Mouse (Mus musculus) neural tube, embryonic 14.5 days (tissue): ENCODE results near the gene Nol3. TPM values are rescaled to one million over a fixed set of nuclear protein-coding genes. Genes with fewer than 3 reads are reported as not detected.

Experiments
- ATAC-seq: fragments of 200-750 bp; cut with Nextera tagmentation; 2 replicates; pipeline ENCODE4 v1.8.0; 2017; ENCODE audit warnings: low read depth, mild to moderate bottlenecking, moderate TSS enrichment, moderate library complexity
- H3K27ac ChIP-seq: fragments of 300-500 bp; sonication (generic); 2 replicates; pipeline ENCODE4 v1.5.1; 2014; ENCODE audit warnings: low read depth, mild to moderate bottlenecking, control low read depth, low read length, moderate library complexity, mixed read lengths
- H3K27me3 ChIP-seq: fragments of 300-500 bp; sonication (generic); 2 replicates; pipeline ENCODE4 v1.6.1; 2014; ENCODE audit warnings: low read length; ENCODE audit not compliant: control insufficient read depth, insufficient read depth
- H3K36me3 ChIP-seq: fragments of 300-500 bp; sonication (generic); 2 replicates; pipeline ENCODE4 v1.6.1; 2014; ENCODE audit warnings: low read length, mixed read lengths; ENCODE audit not compliant: control insufficient read depth, insufficient read depth
- H3K4me1 ChIP-seq: fragments of 300-500 bp; sonication (generic); 2 replicates; pipeline ENCODE4 v1.6.1; 2014; ENCODE audit warnings: low read length; ENCODE audit not compliant: control insufficient read depth, insufficient read depth
- H3K4me2 ChIP-seq: fragments of 300-500 bp; sonication (generic); 2 replicates; pipeline ENCODE4 v1.6.1; 2014; ENCODE audit warnings: mild to moderate bottlenecking, low read depth, low read length, control low read depth
- H3K4me3 ChIP-seq: fragments of 300-500 bp; sonication (generic); 2 replicates; pipeline ENCODE4 v1.5.1; 2014; ENCODE audit warnings: low read depth, low read length, control low read depth, mixed read lengths
- H3K9ac ChIP-seq: fragments of 300-500 bp; sonication (generic); replicated peaks from 2 replicates; pipeline ENCODE4 v1.6.1; 2014; ENCODE audit warnings: low read depth, mild to moderate bottlenecking, control low read depth, low read length, mixed read lengths
- H3K9me3 ChIP-seq: fragments of 300-500 bp; sonication (generic); 2 replicates; pipeline ENCODE4 v1.6.1; 2016; ENCODE audit warnings: low read length; ENCODE audit not compliant: control insufficient read depth
- WGBS: fragments of 180-500 bp; shearing (Covaris S2); extraction: QIAGEN DNeasy Blood & Tissue Kit; methylation state at CpG from one replicate; pipeline ENCODE4 v1.1.7; 2014; 5-methylcytosine and 5-hydroxymethylcytosine counted together
- microRNA counts: library from miRNA; unstranded; fragments of <30 nt; microRNA quantifications from one replicate; lab custom pipeline; 2016
- microRNA-seq: library from miRNA; unstranded; fragments of <30 nt; microRNA quantifications from one replicate; pipeline ENCODE4, GENCODE M21; 2016
- polyA plus RNA-seq: library from polyadenylated mRNA; unstranded; fragments of >200 nt; fragmentation: Nextera tagmentation; extraction: Ambion mirVana; gene quantifications from 2 replicates; pipeline ENCODE4 v1.2.1, GENCODE M21; 2014

The Nol3 gene
- polyA plus RNA-seq, 1 experiment from 2014 or later: 5.5 TPM

- Histone ChIP-seq H3K9me3 (no peaks in the 10 kb centered on the region), H3K27ac (no peak overlapping the region), H3K9ac (no peak overlapping the region), H3K4me3 (no peak overlapping the region), H3K27me3 (no peaks in the 10 kb centered on the region), H3K4me1 (no peaks in the 10 kb centered on the region), H3K4me2 (no peak overlapping the region), H3K36me3 (peaks cover 25% of the 10 kb centered on the region; the same call in 1 of the 2 replicates)
- ATAC-seq: no peak
- 87% methylated on average over 11 of the region's 11 CpGs for WGBS
Observed at GRCm38 (mm10) chr8:105318662-105319190, 42.8 kb downstream of the Nol3 start.

- Histone ChIP-seq H3K9me3 (no peaks in the 10 kb centered on the region), H3K4me3 (no peak overlapping the region), H3K9ac (no peak overlapping the region), H3K27ac (no peak overlapping the region), H3K36me3 (no peaks in the 10 kb centered on the region), H3K4me2 (no peak overlapping the region), H3K27me3 (no peaks in the 10 kb centered on the region), H3K4me1 (peaks cover 17% of the 10 kb centered on the region)
- 92% methylated on average over 4 of the region's 4 CpGs for WGBS
- ATAC-seq: no peak
Observed at GRCm38 (mm10) chr8:105323183-105323582, 47.2 kb downstream of the Nol3 start.

GRCm38 (mm10) chr8:105325641-105326093 is 49.7 kb downstream of the Nol3 start:
- peak; percentile 62 for ATAC-seq
- Histone ChIP-seq H3K9ac (peak overlapping the region; percentile 78), H3K27ac (peak overlapping the region; percentile 82), H3K27me3 (no peaks in the 10 kb centered on the region), H3K9me3 (no peaks in the 10 kb centered on the region), H3K4me3 (peak overlapping the region; percentile 80), H3K4me2 (peak overlapping the region; percentile 92), H3K4me1 (peaks cover 17% of the 10 kb centered on the region), H3K36me3 (peaks cover 19% of the 10 kb centered on the region)
- under 1% methylated on average over 12 of the region's 12 CpGs for WGBS

- Histone ChIP-seq H3K36me3 (peaks cover 23% of the 10 kb centered on the region), H3K4me1 (peaks cover 17% of the 10 kb centered on the region)
- WGBS: under 1% methylated on average over 36 of the region's 36 CpGs
Observed at GRCm38 (mm10) chr8:105326141-105326672, 50.3 kb downstream of the Nol3 start, which contains the start of the genes Lrrc29 and Tmem208. Lrrc29 (minus strand) TSS chr8:105326278. Tmem208 (plus strand) TSS chr8:105326354.

GRCm38 (mm10) chr8:105326968-105327367 is 51.0 kb downstream of the Nol3 start:
- H3K36me3 ChIP-seq: peaks cover 26% of the 10 kb centered on the region
- 48% methylated on average over 6 of the region's 6 CpGs for WGBS

More at GRCm38 (mm10) chr8:105326141-105326672, 50.3 kb downstream of the Nol3 start, which contains the start of the genes Lrrc29 and Tmem208:
- H3K9ac ChIP-seq: peak within 1 kb of the TSS; percentile 78
- H3K27ac ChIP-seq: peak within 1 kb of the TSS; percentile 82
- H3K27me3 ChIP-seq: no peaks in the 10 kb centered on the region
- peak; percentile 92 for ATAC-seq
- H3K4me3 ChIP-seq: peak within 1 kb of the TSS; percentile 80
- no peaks in the 10 kb centered on the region for H3K9me3 ChIP-seq
- H3K4me2 ChIP-seq: peak within 1 kb of the TSS; percentile 92

GRCm38 (mm10) chr8:105330325-105330724 is 54.4 kb downstream of the Nol3 start:
- no peak for ATAC-seq
- H3K27ac ChIP-seq: no peak overlapping the region
- H3K9me3 ChIP-seq: no peaks in the 10 kb centered on the region
- H3K36me3 ChIP-seq: peaks cover 26% of the 10 kb centered on the region
- no peak overlapping the region for H3K9ac ChIP-seq
- H3K4me3 ChIP-seq: no peak overlapping the region
- WGBS: 94% methylated on average over 12 of the region's 12 CpGs
- H3K27me3 ChIP-seq: no peaks in the 10 kb centered on the region
- peaks cover 8% of the 10 kb centered on the region for H3K4me1 ChIP-seq
- H3K4me2 ChIP-seq: no peak overlapping the region

More at GRCm38 (mm10) chr8:105326968-105327367, 51.0 kb downstream of the Nol3 start:
- ATAC-seq: no peak
- peak overlapping the region; percentile 80 for H3K4me3 ChIP-seq
- H3K9ac ChIP-seq: peak overlapping the region; percentile 63
- peak overlapping the region; percentile 92 for H3K4me2 ChIP-seq
- H3K27ac ChIP-seq: peak overlapping the region; percentile 82; the same call in 1 of the 2 replicates
- no peaks in the 10 kb centered on the region for H3K9me3 ChIP-seq
- H3K27me3 ChIP-seq: no peaks in the 10 kb centered on the region
- peaks cover 17% of the 10 kb centered on the region for H3K4me1 ChIP-seq

GRCm38 (mm10) chr8:105331469-105331868 is 55.5 kb downstream of the Nol3 start:
- ATAC-seq: no peak
- no peak overlapping the region for H3K9ac ChIP-seq
- H3K4me1 ChIP-seq: peaks cover 6% of the 10 kb centered on the region
- no peak overlapping the region for H3K4me2 ChIP-seq
- H3K36me3 ChIP-seq: peaks cover 26% of the 10 kb centered on the region
- H3K27me3 ChIP-seq: no peaks in the 10 kb centered on the region
- H3K4me3 ChIP-seq: no peak overlapping the region
- H3K27ac ChIP-seq: no peak overlapping the region
- 95% methylated on average over 22 of the region's 22 CpGs for WGBS
- H3K9me3 ChIP-seq: no peaks in the 10 kb centered on the region

MicroRNAs within 50 kb of the gene (microRNA counts, 519-probe panel; counts per million panel counts)
- 4,091 counts per million, percentile 45 among the panel's probes with 10 or more counts for microRNA mmu-miR-328 (lab: Ali Mortazavi, UCI)

Small RNA genes within 50 kb of the gene (microRNA-seq; reads per million reads assigned to microRNA genes)
- not detected for gene Gm27320
- gene Mir328: 374 reads per million, percentile 65 among the genes with 10 or more reads in this experiment

Other genes with a start within 250 kb of the Nol3 start
- gene Ces3a, start 227.5 kb upstream of the Nol3 start, polyA plus RNA-seq: not detected in 2 replicates
- gene Ces3b, start 192.4 kb upstream of the Nol3 start, polyA plus RNA-seq: not detected in 2 replicates
- 0.08 TPM in 1 of 2 replicates, not detected in the other for gene Ces4a, start 144.3 kb upstream of the Nol3 start, polyA plus RNA-seq
- 32.4 and 56.8 TPM in 2 replicates for gene Cbfb, start 105.5 kb upstream of the Nol3 start, polyA plus RNA-seq
- gene D230025D16Rik, start 51.0 kb upstream of the Nol3 start, polyA plus RNA-seq: 35.7 and 36.8 TPM in 2 replicates
- 6.2 and 8.3 TPM in 2 replicates for gene B3gnt9, start 21.0 kb upstream of the Nol3 start, polyA plus RNA-seq
- 13.1 and 18.8 TPM in 2 replicates for gene Tradd, start 11.5 kb upstream of the Nol3 start, polyA plus RNA-seq
- gene Fbxl8, start 11.5 kb upstream of the Nol3 start, polyA plus RNA-seq: 0.96 and 1.8 TPM in 2 replicates
- gene Hsf4, start 6.3 kb upstream of the Nol3 start, polyA plus RNA-seq: 0.66 and 0.71 TPM in 2 replicates
- gene 4931428F04Rik, start 13.7 kb downstream of the Nol3 start, polyA plus RNA-seq: 84.6 and 118 TPM in 2 replicates
- gene Exoc3l, start 20.0 kb downstream of the Nol3 start, polyA plus RNA-seq: 8.0 and 12.5 TPM in 2 replicates
- 46.4 and 49.7 TPM in 2 replicates for gene E2f4, start 21.5 kb downstream of the Nol3 start, polyA plus RNA-seq
- 0.77 and 1.3 TPM in 2 replicates for gene Elmo3, start 29.5 kb downstream of the Nol3 start, polyA plus RNA-seq
- 0.85 and 0.95 TPM in 2 replicates for gene Lrrc29, start 50.1 kb downstream of the Nol3 start, polyA plus RNA-seq
- 135 and 150 TPM in 2 replicates for gene Tmem208, start 50.2 kb downstream of the Nol3 start, polyA plus RNA-seq
- gene Fhod1, start 71.8 kb downstream of the Nol3 start, polyA plus RNA-seq: 0.88 and 0.91 TPM in 2 replicates
- 10.5 and 13.2 TPM in 2 replicates for gene Slc9a5, start 72.7 kb downstream of the Nol3 start, polyA plus RNA-seq
- 2.3 and 2.6 TPM in 2 replicates for gene Plekhg4, start 97.1 kb downstream of the Nol3 start, polyA plus RNA-seq
- not detected in 2 replicates for gene Kctd19, start 137.4 kb downstream of the Nol3 start, polyA plus RNA-seq
- gene Lrrc36, start 137.4 kb downstream of the Nol3 start, polyA plus RNA-seq: 0.16 and 0.43 TPM in 2 replicates
- gene Tppp3, start 195.4 kb downstream of the Nol3 start, polyA plus RNA-seq: 189 and 259 TPM in 2 replicates
- gene Zdhhc1, start 220.8 kb downstream of the Nol3 start, polyA plus RNA-seq: 27.9 and 32.5 TPM in 2 replicates
- gene Hsd11b2, start 242.6 kb downstream of the Nol3 start, polyA plus RNA-seq: 0.94 and 1.2 TPM in 2 replicates